Mouse (Mus musculus) liver, embryonic 12.5 days (tissue): Measurements from ENCODE around the gene Hnrnpul1. TPM values are rescaled to one million over a fixed set of nuclear protein-coding genes. Genes with fewer than 3 reads are reported as not detected.

Experiments
- ATAC-seq: fragments of 200-750 bp; cut with Nextera tagmentation; 2 replicates; pipeline ENCODE4 v1.8.0; 2017; ENCODE audit warnings: moderate number of reproducible peaks, mild to moderate bottlenecking, moderate library complexity
- H3K27ac ChIP-seq: fragments of 300-500 bp; sonication (generic); 2 replicates; pipeline ENCODE4 v1.5.1; 2016; ENCODE audit warnings: mild to moderate bottlenecking
- H3K27me3 ChIP-seq: fragments of 300-500 bp; sonication (generic); replicated peaks from 2 replicates; pipeline ENCODE4 v1.6.1; 2016; ENCODE audit warnings: mild to moderate bottlenecking, moderate library complexity
- H3K36me3 ChIP-seq: fragments of 300-500 bp; sonication (generic); 2 replicates; pipeline ENCODE4 v1.6.1; 2016; ENCODE audit warnings: mild to moderate bottlenecking, moderate library complexity
- H3K4me1 ChIP-seq: fragments of 300-500 bp; sonication (generic); 2 replicates; pipeline ENCODE4 v1.6.1; 2016
- H3K4me2 ChIP-seq: fragments of 300-500 bp; sonication (generic); 2 replicates; pipeline ENCODE4 v1.6.1; 2016; ENCODE audit warnings: mild to moderate bottlenecking, moderate library complexity
- H3K4me3 ChIP-seq: fragments of 300-500 bp; sonication (generic); 2 replicates; pipeline ENCODE4 v1.5.1; 2016; ENCODE audit warnings: mild to moderate bottlenecking, moderate library complexity
- H3K9ac ChIP-seq: fragments of 300-500 bp; sonication (generic); 2 replicates; pipeline ENCODE4 v1.6.1; 2016; ENCODE audit warnings: mild to moderate bottlenecking, moderate library complexity
- H3K9me3 ChIP-seq: fragments of 300-500 bp; sonication (generic); replicated peaks from 2 replicates; pipeline ENCODE4 v1.6.1; 2016; ENCODE audit warnings: mild to moderate bottlenecking, moderate library complexity
- WGBS: fragments of 180-500 bp; shearing (Covaris S2); methylation state at CpG from one replicate; pipeline ENCODE4 v1.1.7; 2016; ENCODE audit not compliant: insufficient replicate concordance; 5-methylcytosine and 5-hydroxymethylcytosine counted together
- polyA plus RNA-seq: library from polyadenylated mRNA; unstranded; fragments of >200 nt; fragmentation: Nextera tagmentation; extraction: Ambion mirVana; gene quantifications from 2 replicates; pipeline ENCODE4 v1.2.1, GENCODE M21; 2016

The Hnrnpul1 gene
- polyA plus RNA-seq, 1 experiment from 2014 or later: 46.1 TPM

GRCm38 (mm10) chr7:25768229-25768628, 13.7 kb upstream of the Hnrnpul1 start:
- Histone ChIP-seq H3K4me2 (no peak overlapping the region), H3K27ac (no peak overlapping the region), H3K4me1 (no peaks in the 10 kb centered on the region), H3K27me3 (0 out of 2 replicates have a peak, but pooled peaks cover 6% of the 10 kb centered on the region), H3K9me3 (no peaks in the 10 kb centered on the region), H3K36me3 (peaks cover 6% of the 10 kb centered on the region), H3K9ac (no peak overlapping the region), H3K4me3 (no peak overlapping the region)
- ATAC-seq: no peak
- WGBS: 67% methylated on average over 5 of the region's 5 CpGs

GRCm38 (mm10) chr7:25766108-25766507, 11.6 kb upstream of the Hnrnpul1 start:
- Histone ChIP-seq H3K4me1 (no peaks in the 10 kb centered on the region), H3K9ac (no peak overlapping the region), H3K36me3 (peaks cover 6% of the 10 kb centered on the region), H3K27me3 (no peaks in the 10 kb centered on the region), H3K4me3 (no peak overlapping the region), H3K4me2 (no peak overlapping the region), H3K9me3 (no peaks in the 10 kb centered on the region), H3K27ac (no peak overlapping the region)
- WGBS: 59% methylated on average over 6 of the region's 6 CpGs
- no peak for ATAC-seq

- Histone ChIP-seq H3K36me3 (peaks cover 3% of the 10 kb centered on the region; the same call in 1 of the 2 replicates), H3K9me3 (no peaks in the 10 kb centered on the region), H3K4me3 (no peak overlapping the region), H3K9ac (no peak overlapping the region), H3K4me2 (no peak overlapping the region), H3K27ac (peak overlapping the region; percentile 28; the same call in 1 of the 2 replicates), H3K4me1 (no peaks in the 10 kb centered on the region), H3K27me3 (no peaks in the 10 kb centered on the region)
- no peak for ATAC-seq
- 53% methylated on average over 5 of the region's 5 CpGs for WGBS
Measured at GRCm38 (mm10) chr7:25764221-25764620, 9.7 kb upstream of the Hnrnpul1 start.

- 64% methylated on average over 11 of the region's 11 CpGs for WGBS
- no peak overlapping the region for H3K9ac ChIP-seq
- no peak for ATAC-seq
Measured at GRCm38 (mm10) chr7:25763678-25764077, 9.1 kb upstream of the Hnrnpul1 start.

GRCm38 (mm10) chr7:25761354-25761753, 6.8 kb upstream of the Hnrnpul1 start:
- Histone ChIP-seq H3K4me1 (peaks cover 3% of the 10 kb centered on the region; the same call in 1 of the 2 replicates), H3K27ac (no peak overlapping the region), H3K4me2 (no peak overlapping the region), H3K36me3 (0 out of 2 replicates have a peak, but pooled peaks cover 1% of the 10 kb centered on the region), H3K4me3 (no peak overlapping the region), H3K9ac (no peak overlapping the region), H3K9me3 (no peaks in the 10 kb centered on the region), H3K27me3 (no peaks in the 10 kb centered on the region)
- WGBS: 76% methylated on average over 10 of the region's 10 CpGs
- ATAC-seq: no peak

More at GRCm38 (mm10) chr7:25763678-25764077, 9.1 kb upstream of the Hnrnpul1 start:
- Histone ChIP-seq H3K36me3 (peaks cover 3% of the 10 kb centered on the region; the same call in 1 of the 2 replicates), H3K4me3 (no peak overlapping the region), H3K4me2 (no peak overlapping the region), H3K9me3 (no peaks in the 10 kb centered on the region), H3K27me3 (no peaks in the 10 kb centered on the region), H3K4me1 (no peaks in the 10 kb centered on the region), H3K27ac (peak overlapping the region; percentile 28; the same call in 1 of the 2 replicates)

- Histone ChIP-seq H3K4me1 (peaks cover 36% of the 10 kb centered on the region), H3K27me3 (no peaks in the 10 kb centered on the region), H3K9ac (peak overlapping the region; percentile 98), H3K9me3 (no peaks in the 10 kb centered on the region), H3K27ac (peak overlapping the region; percentile 98), H3K4me3 (peak overlapping the region; percentile 98), H3K4me2 (peak overlapping the region; percentile 94), H3K36me3 (peaks cover 18% of the 10 kb centered on the region)
- WGBS: 1% methylated on average over 18 of the region's 18 CpGs
- ATAC-seq: peak; percentile 37
Measured at GRCm38 (mm10) chr7:25756011-25756410, 1.5 kb upstream of the Hnrnpul1 start.

GRCm38 (mm10) chr7:25755468-25755833, 894 bp upstream of the Hnrnpul1 start:
- under 1% methylated on average over 15 of the region's 15 CpGs for WGBS
- Histone ChIP-seq H3K4me2 (peak overlapping the region; percentile 94), H3K9ac (peak overlapping the region; percentile 98), H3K36me3 (peaks cover 23% of the 10 kb centered on the region), H3K4me1 (peaks cover 36% of the 10 kb centered on the region), H3K9me3 (no peaks in the 10 kb centered on the region), H3K4me3 (peak overlapping the region; percentile 98), H3K27me3 (no peaks in the 10 kb centered on the region), H3K27ac (peak overlapping the region; percentile 98)
- peak; percentile 66 for ATAC-seq

- H3K27ac ChIP-seq: peak overlapping the region; percentile 98
- peak overlapping the region; percentile 98 for H3K4me3 ChIP-seq
- H3K4me1 ChIP-seq: peaks cover 39% of the 10 kb centered on the region
- no peak for ATAC-seq
- H3K9ac ChIP-seq: peak overlapping the region; percentile 98
- under 1% methylated on average over 30 of the region's 30 CpGs for WGBS
- no peaks in the 10 kb centered on the region for H3K27me3 ChIP-seq
- H3K9me3 ChIP-seq: no peaks in the 10 kb centered on the region
- H3K4me2 ChIP-seq: peak overlapping the region; percentile 94
- H3K36me3 ChIP-seq: peaks cover 34% of the 10 kb centered on the region
Measured at GRCm38 (mm10) chr7:25754439-25754737, 169 bp downstream of the Hnrnpul1 start.

GRCm38 (mm10) chr7:25753643-25754438, 716 bp downstream of the Hnrnpul1 start:
- Histone ChIP-seq H3K4me2 (peak overlapping the region; percentile 94), H3K36me3 (peaks cover 40% of the 10 kb centered on the region), H3K27me3 (no peaks in the 10 kb centered on the region), H3K4me1 (peaks cover 39% of the 10 kb centered on the region), H3K9ac (peak overlapping the region; percentile 98), H3K27ac (peak overlapping the region; percentile 98), H3K9me3 (no peaks in the 10 kb centered on the region), H3K4me3 (peak overlapping the region; percentile 98)
- under 1% methylated on average over 46 of the region's 46 CpGs for WGBS
- peak; percentile 1; the same call in 1 of the 2 replicates for ATAC-seq

- ATAC-seq: no peak
Measured at GRCm38 (mm10) chr7:25753076-25753475, 1.5 kb downstream of the Hnrnpul1 start.

GRCm38 (mm10) chr7:25746844-25747243, 7.7 kb downstream of the Hnrnpul1 start:
- Histone ChIP-seq H3K4me1 (peaks cover 10% of the 10 kb centered on the region), H3K4me2 (no peak overlapping the region), H3K27me3 (no peaks in the 10 kb centered on the region), H3K9ac (no peak overlapping the region), H3K9me3 (no peaks in the 10 kb centered on the region), H3K4me3 (no peak overlapping the region), H3K27ac (no peak overlapping the region), H3K36me3 (peaks cover 100% of the 10 kb centered on the region)
- 76% methylated on average over 3 of the region's 3 CpGs for WGBS
- no peak for ATAC-seq

More at GRCm38 (mm10) chr7:25753076-25753475, 1.5 kb downstream of the Hnrnpul1 start:
- H3K9me3 ChIP-seq: no peaks in the 10 kb centered on the region
- peak overlapping the region; percentile 98 for H3K4me3 ChIP-seq
- 0 out of 2 replicates have a peak overlapping the region, but pooled peaks have one; percentile 98 for H3K27ac ChIP-seq
- H3K27me3 ChIP-seq: no peaks in the 10 kb centered on the region
- H3K4me2 ChIP-seq: peak overlapping the region; percentile 94
- H3K9ac ChIP-seq: peak overlapping the region; percentile 98
- peaks cover 47% of the 10 kb centered on the region for H3K36me3 ChIP-seq
- H3K4me1 ChIP-seq: peaks cover 39% of the 10 kb centered on the region

- Histone ChIP-seq H3K4me3 (no peak overlapping the region), H3K4me1 (peaks cover 41% of the 10 kb centered on the region), H3K36me3 (peaks cover 100% of the 10 kb centered on the region), H3K27ac (0 out of 2 replicates have a peak overlapping the region, but pooled peaks have one; percentile 23), H3K9ac (peak overlapping the region; percentile 15; the same call in 1 of the 2 replicates), H3K4me2 (no peak overlapping the region), H3K9me3 (no peaks in the 10 kb centered on the region), H3K27me3 (no peaks in the 10 kb centered on the region)
- WGBS: 35% methylated on average over 3 of the region's 3 CpGs
- peak; percentile 72 for ATAC-seq
Measured at GRCm38 (mm10) chr7:25738277-25738676, 16.3 kb downstream of the Hnrnpul1 start.
